Mouse (Mus musculus) heart, embryonic 13.5 days (tissue): ENCODE measurements around the gene Hdhd3. TPM values are rescaled to one million over a fixed set of nuclear protein-coding genes. Genes with fewer than 3 reads are reported as not detected.

Experiments used
- ATAC-seq: fragments of 200-750 bp; cut with Nextera tagmentation; 2 replicates; pipeline ENCODE4 v1.8.0; 2017; ENCODE audit warnings: moderate TSS enrichment; ENCODE audit not compliant: insufficient number of reproducible peaks, low FRiP score, low TSS enrichment; ENCODE audit errors: extremely low read depth
- H3K27ac ChIP-seq: fragments of 300-500 bp; sonication (generic); replicated peaks from 2 replicates; pipeline ENCODE4 v1.5.1; 2015; ENCODE audit warnings: moderate library complexity, mild to moderate bottlenecking, inconsistent platforms
- H3K27me3 ChIP-seq: fragments of 300-500 bp; sonication (generic); replicated peaks from 2 replicates; pipeline ENCODE4 v1.6.1; 2015; ENCODE audit warnings: mild to moderate bottlenecking, inconsistent platforms
- H3K36me3 ChIP-seq: fragments of 300-500 bp; sonication (generic); 2 replicates; pipeline ENCODE4 v1.6.1; 2015; ENCODE audit warnings: mild to moderate bottlenecking, inconsistent platforms
- H3K4me1 ChIP-seq: fragments of 300-500 bp; sonication (generic); 2 replicates; pipeline ENCODE4 v1.6.1; 2015; ENCODE audit warnings: inconsistent platforms
- H3K4me2 ChIP-seq: fragments of 300-500 bp; sonication (generic); 2 replicates; pipeline ENCODE4 v1.6.1; 2015; ENCODE audit warnings: inconsistent platforms, mild to moderate bottlenecking, moderate library complexity
- H3K4me3 ChIP-seq: fragments of 300-500 bp; sonication (generic); 2 replicates; pipeline ENCODE4 v1.5.1; 2015; ENCODE audit warnings: moderate library complexity, mild to moderate bottlenecking, inconsistent platforms
- H3K9ac ChIP-seq: fragments of 300-500 bp; sonication (generic); 2 replicates; pipeline ENCODE4 v1.6.1; 2015; ENCODE audit warnings: inconsistent platforms, mild to moderate bottlenecking, moderate library complexity
- H3K9me3 ChIP-seq: fragments of 300-500 bp; sonication (generic); 2 replicates; pipeline ENCODE4 v1.6.1; 2016; ENCODE audit warnings: inconsistent platforms
- WGBS: fragments of 180-500 bp; shearing (Covaris S2); methylation state at CpG from one replicate; pipeline ENCODE4 v1.1.7; 2015; ENCODE audit warnings: mixed read lengths; 5-methylcytosine and 5-hydroxymethylcytosine counted together
- polyA plus RNA-seq: library from polyadenylated mRNA; unstranded; fragments of >200 nt; fragmentation: Nextera tagmentation; extraction: Ambion mirVana; gene quantifications from 2 replicates; pipeline ENCODE4 v1.2.1, GENCODE M21; 2015

Hdhd3 gene
- polyA plus RNA-seq, result 7.7 and 9.9 TPM in 2 replicates

GRCm38 (mm10) chr4:62503374-62503970, at the start of gene Hdhd3:
Hdhd3 (minus strand) TSS chr4:62503467.
- Histone ChIP-seq H3K9ac (peak within 1 kb of the TSS; percentile 90), H3K4me3 (peak within 1 kb of the TSS; percentile 89), H3K4me1 (peaks cover 13% of the 10 kb centered on the region), H3K27me3 (no peaks in the 10 kb centered on the region), H3K4me2 (peak within 1 kb of the TSS; percentile 77), H3K27ac (peak within 1 kb of the TSS; percentile 82), H3K9me3 (no peaks in the 10 kb centered on the region), H3K36me3 (peaks cover 34% of the 10 kb centered on the region)
- ATAC-seq, result no peak
- WGBS, result 83% methylated on average over 3 of the region's 3 CpGs

GRCm38 (mm10) chr4:62551966-62552365, 48.7 kb upstream of the Hdhd3 start:
- WGBS, result 75% methylated on average over 7 of the region's 7 CpGs
- H3K4me2 ChIP-seq, result no peak overlapping the region
- no peaks in the 10 kb centered on the region for H3K9me3 ChIP-seq
- H3K9ac ChIP-seq, result no peak overlapping the region
- no peak overlapping the region for H3K4me3 ChIP-seq
- no peak overlapping the region for H3K27ac ChIP-seq
- no peak for ATAC-seq
- H3K36me3 ChIP-seq, result no peaks in the 10 kb centered on the region
- H3K4me1 ChIP-seq, result peaks cover 5% of the 10 kb centered on the region
- peaks cover 5% of the 10 kb centered on the region; the same call in 1 of the 2 replicates for H3K27me3 ChIP-seq

- H3K9ac ChIP-seq, result no peak overlapping the region
- H3K4me3 ChIP-seq, result no peak overlapping the region
- no peak overlapping the region for H3K4me2 ChIP-seq
- 0 out of 2 replicates have a peak, but pooled peaks cover 4% of the 10 kb centered on the region for H3K27me3 ChIP-seq
- H3K9me3 ChIP-seq, result no peaks in the 10 kb centered on the region
- H3K4me1 ChIP-seq, result no peaks in the 10 kb centered on the region
- no peak overlapping the region for H3K27ac ChIP-seq
- no peaks in the 10 kb centered on the region for H3K36me3 ChIP-seq
- no peak for ATAC-seq
Observed at GRCm38 (mm10) chr4:62544801-62545200, 41.5 kb upstream of the Hdhd3 start.

GRCm38 (mm10) chr4:62543782-62544181, 40.5 kb upstream of the Hdhd3 start:
- H3K4me1 ChIP-seq, result no peaks in the 10 kb centered on the region
- 88% methylated on average over 6 of the region's 6 CpGs for WGBS

GRCm38 (mm10) chr4:62541802-62542201, 38.5 kb upstream of the Hdhd3 start:
- Histone ChIP-seq H3K4me1 (no peaks in the 10 kb centered on the region), H3K36me3 (no peaks in the 10 kb centered on the region), H3K9ac (no peak overlapping the region), H3K27me3 (0 out of 2 replicates have a peak, but pooled peaks cover 4% of the 10 kb centered on the region), H3K4me2 (no peak overlapping the region), H3K9me3 (no peaks in the 10 kb centered on the region), H3K27ac (no peak overlapping the region), H3K4me3 (no peak overlapping the region)
- 73% methylated on average over 3 of the region's 3 CpGs for WGBS
- ATAC-seq, result no peak

More at GRCm38 (mm10) chr4:62543782-62544181, 40.5 kb upstream of the Hdhd3 start:
- H3K9me3 ChIP-seq, result no peaks in the 10 kb centered on the region
- H3K36me3 ChIP-seq, result no peaks in the 10 kb centered on the region
- H3K9ac ChIP-seq, result no peak overlapping the region
- ATAC-seq, result no peak
- 0 out of 2 replicates have a peak, but pooled peaks cover 4% of the 10 kb centered on the region for H3K27me3 ChIP-seq
- no peak overlapping the region for H3K4me2 ChIP-seq
- H3K27ac ChIP-seq, result no peak overlapping the region
- no peak overlapping the region for H3K4me3 ChIP-seq

GRCm38 (mm10) chr4:62533729-62534128, 30.5 kb upstream of the Hdhd3 start:
- no peak for ATAC-seq

GRCm38 (mm10) chr4:62527655-62528054, 24.4 kb upstream of the Hdhd3 start:
- 70% methylated on average over 4 of the region's 4 CpGs for WGBS
- Histone ChIP-seq H3K4me1 (peaks cover 20% of the 10 kb centered on the region), H3K4me3 (no peak overlapping the region), H3K36me3 (peaks cover 14% of the 10 kb centered on the region), H3K27me3 (no peaks in the 10 kb centered on the region), H3K27ac (no peak overlapping the region), H3K4me2 (no peak overlapping the region), H3K9me3 (no peaks in the 10 kb centered on the region), H3K9ac (no peak overlapping the region)
- no peak for ATAC-seq

More at GRCm38 (mm10) chr4:62533729-62534128, 30.5 kb upstream of the Hdhd3 start:
- no peaks in the 10 kb centered on the region for H3K27me3 ChIP-seq
- H3K9ac ChIP-seq, result no peak overlapping the region
- H3K9me3 ChIP-seq, result no peaks in the 10 kb centered on the region; the same call in 1 of the 2 replicates
- H3K36me3 ChIP-seq, result no peaks in the 10 kb centered on the region
- H3K27ac ChIP-seq, result no peak overlapping the region
- whole genome bisulfite sequencing, result 60% methylated on average over 6 of the region's 6 CpGs
- no peak overlapping the region for H3K4me3 ChIP-seq
- no peak overlapping the region for H3K4me2 ChIP-seq
- peaks cover 8% of the 10 kb centered on the region for H3K4me1 ChIP-seq

GRCm38 (mm10) chr4:62526256-62526655, 23.0 kb upstream of the Hdhd3 start:
- WGBS, result 48% methylated on average over 2 of the region's 2 CpGs
- peaks cover 25% of the 10 kb centered on the region for H3K36me3 ChIP-seq
- H3K27me3 ChIP-seq, result no peaks in the 10 kb centered on the region
- peaks cover 20% of the 10 kb centered on the region for H3K4me1 ChIP-seq
- no peak overlapping the region for H3K27ac ChIP-seq
- H3K4me3 ChIP-seq, result no peak overlapping the region
- ATAC-seq, result no peak
- no peak overlapping the region for H3K9ac ChIP-seq
- no peak overlapping the region for H3K4me2 ChIP-seq
- H3K9me3 ChIP-seq, result no peaks in the 10 kb centered on the region

GRCm38 (mm10) chr4:62525489-62525811, 22.2 kb upstream of the Hdhd3 start:
- Histone ChIP-seq H3K4me3 (peak overlapping the region; percentile 89), H3K4me1 (peaks cover 14% of the 10 kb centered on the region), H3K27ac (no peak overlapping the region), H3K36me3 (peaks cover 25% of the 10 kb centered on the region), H3K4me2 (peak overlapping the region; percentile 96), H3K9me3 (no peaks in the 10 kb centered on the region), H3K9ac (peak overlapping the region; percentile 93), H3K27me3 (no peaks in the 10 kb centered on the region)
- no peak for ATAC-seq
- 1% methylated on average over 10 of the region's 10 CpGs for WGBS

GRCm38 (mm10) chr4:62524651-62525488, 21.6 kb upstream of the Hdhd3 start, which contains the start of the genes Pole3 and 4933430I17Rik:
Pole3 (minus strand) TSS chr4:62525068.
4933430I17Rik (plus strand) TSS chr4:62525369.
- under 1% methylated on average over 59 of the region's 59 CpGs for WGBS
- H3K4me2 ChIP-seq, result peak within 1 kb of the TSS; percentile 96
- peak within 1 kb of the TSS; percentile 93 for H3K9ac ChIP-seq
- H3K27me3 ChIP-seq, result no peaks in the 10 kb centered on the region
- peaks cover 25% of the 10 kb centered on the region for H3K36me3 ChIP-seq
- H3K27ac ChIP-seq, result peak within 1 kb of the TSS; percentile 95
- peaks cover 15% of the 10 kb centered on the region for H3K4me1 ChIP-seq
- H3K4me3 ChIP-seq, result peak within 1 kb of the TSS; percentile 89
- H3K9me3 ChIP-seq, result no peaks in the 10 kb centered on the region
- peak; percentile 96 for ATAC-seq

GRCm38 (mm10) chr4:62520892-62521400, 17.7 kb upstream of the Hdhd3 start:
- Histone ChIP-seq H3K27ac (no peak overlapping the region), H3K9me3 (no peaks in the 10 kb centered on the region), H3K4me1 (peaks cover 48% of the 10 kb centered on the region), H3K4me2 (peak overlapping the region; percentile 78; the same call in 1 of the 2 replicates), H3K9ac (no peak overlapping the region), H3K27me3 (no peaks in the 10 kb centered on the region), H3K36me3 (peaks cover 25% of the 10 kb centered on the region), H3K4me3 (no peak overlapping the region; the same call in 1 of the 2 replicates)
- WGBS, result 79% methylated on average over 2 of the region's 2 CpGs
- no peak for ATAC-seq
